Mouse (Mus musculus) heart, embryonic 12.5 days (tissue): ENCODE measurements at regions not wholly inside any gene's neighbourhood (a gene's known extent, or its start where the extent isn't known, plus 50 kb on each side); places are given as distances from the start of the nearest gene placed in this dataset.

Experiments
- ATAC-seq: fragments of 200-750 bp; cut with Nextera tagmentation; 2 replicates; pipeline ENCODE4 v1.8.0; 2017; ENCODE audit warnings: moderate TSS enrichment, moderate library complexity; ENCODE audit not compliant: insufficient number of reproducible peaks, low FRiP score
- H3K27ac ChIP-seq: fragments of 300-500 bp; sonication (generic); 2 replicates; pipeline ENCODE4 v1.5.1; 2016; ENCODE audit warnings: mild to moderate bottlenecking, moderate library complexity; ENCODE audit not compliant: poor library complexity, severe bottlenecking
- H3K27me3 ChIP-seq: fragments of 300-500 bp; sonication (generic); replicated peaks from 2 replicates; pipeline ENCODE4 v1.6.1; 2016; ENCODE audit warnings: mild to moderate bottlenecking, moderate library complexity
- H3K36me3 ChIP-seq: fragments of 300-500 bp; sonication (generic); 2 replicates; pipeline ENCODE4 v1.6.1; 2016; ENCODE audit warnings: mild to moderate bottlenecking, moderate library complexity
- H3K4me1 ChIP-seq: fragments of 300-500 bp; sonication (generic); replicated peaks from 2 replicates; pipeline ENCODE4 v1.6.1; 2016; ENCODE audit warnings: mild to moderate bottlenecking
- H3K4me2 ChIP-seq: fragments of 300-500 bp; sonication (generic); 2 replicates; pipeline ENCODE4 v1.6.1; 2016; ENCODE audit warnings: mild to moderate bottlenecking, moderate library complexity
- H3K4me3 ChIP-seq: fragments of 300-500 bp; sonication (generic); 2 replicates; pipeline ENCODE4 v1.5.1; 2016; ENCODE audit warnings: mild to moderate bottlenecking
- H3K9ac ChIP-seq: fragments of 300-500 bp; sonication (generic); 2 replicates; pipeline ENCODE4 v1.6.1; 2016; ENCODE audit warnings: mild to moderate bottlenecking, moderate library complexity
- H3K9me3 ChIP-seq: fragments of 300-500 bp; sonication (generic); replicated peaks from 2 replicates; pipeline ENCODE4 v1.6.1; 2016; ENCODE audit warnings: mild to moderate bottlenecking, moderate library complexity
- WGBS: fragments of 180-500 bp; shearing (Covaris S2); methylation state at CpG from one replicate; pipeline ENCODE4 v1.1.7; 2016; 5-methylcytosine and 5-hydroxymethylcytosine counted together

- Histone ChIP-seq H3K36me3 (no peaks in the 10 kb centered on the region), H3K27me3 (no peaks in the 10 kb centered on the region), H3K4me1 (no peaks in the 10 kb centered on the region), H3K9ac (no peak overlapping the region), H3K4me3 (no peak overlapping the region), H3K4me2 (no peak overlapping the region), H3K9me3 (no peaks in the 10 kb centered on the region), H3K27ac (no peak overlapping the region)
- 75% methylated on average over 6 of the region's 6 CpGs for WGBS
- no peak for ATAC-seq
Observed at GRCm38 (mm10) chr3:40189529-40189928, 341.6 kb upstream of the Intu start.

GRCm38 (mm10) chr3:40190024-40190423, 341.1 kb upstream of the Intu start:
- Histone ChIP-seq H3K36me3 (no peaks in the 10 kb centered on the region), H3K4me3 (no peak overlapping the region), H3K27ac (no peak overlapping the region), H3K27me3 (no peaks in the 10 kb centered on the region), H3K9ac (no peak overlapping the region), H3K4me2 (no peak overlapping the region), H3K9me3 (no peaks in the 10 kb centered on the region), H3K4me1 (no peaks in the 10 kb centered on the region)
- ATAC-seq = no peak
- 52% methylated on average over 4 of the region's 4 CpGs for WGBS

GRCm38 (mm10) chr3:40200174-40200573, 330.9 kb upstream of the Intu start:
- H3K9me3 ChIP-seq = no peaks in the 10 kb centered on the region
- no peak overlapping the region for H3K9ac ChIP-seq
- ATAC-seq = no peak
- no peak overlapping the region for H3K4me3 ChIP-seq
- WGBS = 80% methylated on average over 4 of the region's 4 CpGs
- no peaks in the 10 kb centered on the region for H3K27me3 ChIP-seq
- H3K4me2 ChIP-seq = no peak overlapping the region
- H3K4me1 ChIP-seq = no peaks in the 10 kb centered on the region
- H3K27ac ChIP-seq = no peak overlapping the region
- no peaks in the 10 kb centered on the region for H3K36me3 ChIP-seq

- no peak for ATAC-seq
- WGBS = 77% methylated on average over 4 of the region's 4 CpGs
- no peak overlapping the region for H3K4me3 ChIP-seq
Observed at GRCm38 (mm10) chr3:40206326-40206725, 324.8 kb upstream of the Intu start.

GRCm38 (mm10) chr3:40211793-40212192, 319.3 kb upstream of the Intu start:
- H3K4me3 ChIP-seq = no peak overlapping the region
- no peaks in the 10 kb centered on the region for H3K9me3 ChIP-seq
- no peak overlapping the region for H3K27ac ChIP-seq
- no peak for ATAC-seq
- no peaks in the 10 kb centered on the region for H3K27me3 ChIP-seq
- no peak overlapping the region for H3K9ac ChIP-seq
- H3K36me3 ChIP-seq = no peaks in the 10 kb centered on the region
- H3K4me1 ChIP-seq = no peaks in the 10 kb centered on the region
- no peak overlapping the region for H3K4me2 ChIP-seq

More at GRCm38 (mm10) chr3:40206326-40206725, 324.8 kb upstream of the Intu start:
- Histone ChIP-seq H3K9me3 (no peaks in the 10 kb centered on the region), H3K9ac (no peak overlapping the region), H3K36me3 (no peaks in the 10 kb centered on the region), H3K4me1 (no peaks in the 10 kb centered on the region), H3K27me3 (no peaks in the 10 kb centered on the region), H3K27ac (no peak overlapping the region), H3K4me2 (no peak overlapping the region)

GRCm38 (mm10) chr3:40226772-40227171, 304.3 kb upstream of the Intu start:
- no peak overlapping the region for H3K9ac ChIP-seq
- 31% methylated on average over 1 of the region's 1 CpGs for WGBS
- no peak for ATAC-seq

GRCm38 (mm10) chr3:40243499-40244101, 287.5 kb upstream of the Intu start:
- H3K9ac ChIP-seq = no peak overlapping the region
- WGBS = 85% methylated on average over 4 of the region's 4 CpGs
- H3K27me3 ChIP-seq = no peaks in the 10 kb centered on the region
- H3K9me3 ChIP-seq = no peaks in the 10 kb centered on the region
- ATAC-seq = no peak
- H3K4me1 ChIP-seq = no peaks in the 10 kb centered on the region
- no peak overlapping the region for H3K27ac ChIP-seq
- H3K4me2 ChIP-seq = no peak overlapping the region
- H3K36me3 ChIP-seq = no peaks in the 10 kb centered on the region
- no peak overlapping the region for H3K4me3 ChIP-seq

More at GRCm38 (mm10) chr3:40226772-40227171, 304.3 kb upstream of the Intu start:
- no peaks in the 10 kb centered on the region for H3K9me3 ChIP-seq
- no peak overlapping the region for H3K4me2 ChIP-seq
- no peaks in the 10 kb centered on the region for H3K4me1 ChIP-seq
- H3K36me3 ChIP-seq = no peaks in the 10 kb centered on the region
- H3K27ac ChIP-seq = no peak overlapping the region
- no peaks in the 10 kb centered on the region for H3K27me3 ChIP-seq
- no peak overlapping the region for H3K4me3 ChIP-seq

GRCm38 (mm10) chr3:40254376-40254775, 276.7 kb upstream of the Intu start:
- H3K27me3 ChIP-seq = no peaks in the 10 kb centered on the region
- no peak overlapping the region for H3K27ac ChIP-seq
- no peak for ATAC-seq
- 0 out of 2 replicates have a peak, but pooled peaks cover 3% of the 10 kb centered on the region for H3K4me1 ChIP-seq
- no peaks in the 10 kb centered on the region for H3K9me3 ChIP-seq
- H3K9ac ChIP-seq = no peak overlapping the region
- WGBS = 46% methylated on average over 5 of the region's 5 CpGs
- H3K4me3 ChIP-seq = no peak overlapping the region
- H3K36me3 ChIP-seq = no peaks in the 10 kb centered on the region
- no peak overlapping the region for H3K4me2 ChIP-seq

GRCm38 (mm10) chr3:40262536-40262935, 268.6 kb upstream of the Intu start:
- H3K36me3 ChIP-seq = no peaks in the 10 kb centered on the region
- H3K4me2 ChIP-seq = no peak overlapping the region
- H3K27ac ChIP-seq = no peak overlapping the region
- H3K9ac ChIP-seq = no peak overlapping the region
- H3K9me3 ChIP-seq = no peaks in the 10 kb centered on the region
- H3K4me3 ChIP-seq = no peak overlapping the region
- no peaks in the 10 kb centered on the region for H3K27me3 ChIP-seq
- H3K4me1 ChIP-seq = no peaks in the 10 kb centered on the region
- ATAC-seq = no peak
- 67% methylated on average over 7 of the region's 7 CpGs for WGBS

GRCm38 (mm10) chr3:40267514-40267913, 263.6 kb upstream of the Intu start:
- WGBS = 77% methylated on average over 1 of the region's 1 CpGs
- H3K36me3 ChIP-seq = no peaks in the 10 kb centered on the region
- no peak overlapping the region for H3K4me3 ChIP-seq

GRCm38 (mm10) chr3:40282926-40283325, 248.2 kb upstream of the Intu start:
- H3K36me3 ChIP-seq = no peaks in the 10 kb centered on the region
- no peak overlapping the region for H3K4me2 ChIP-seq
- WGBS = 76% methylated on average over 1 of the region's 1 CpGs
- no peak for ATAC-seq
- H3K9me3 ChIP-seq = no peaks in the 10 kb centered on the region
- H3K4me3 ChIP-seq = no peak overlapping the region
- H3K27me3 ChIP-seq = no peaks in the 10 kb centered on the region
- H3K27ac ChIP-seq = no peak overlapping the region
- no peaks in the 10 kb centered on the region; the same call in 1 of the 2 replicates for H3K4me1 ChIP-seq
- H3K9ac ChIP-seq = no peak overlapping the region

More at GRCm38 (mm10) chr3:40267514-40267913, 263.6 kb upstream of the Intu start:
- no peaks in the 10 kb centered on the region for H3K27me3 ChIP-seq
- no peak overlapping the region for H3K27ac ChIP-seq
- no peak for ATAC-seq
- no peak overlapping the region for H3K4me2 ChIP-seq
- H3K4me1 ChIP-seq = no peaks in the 10 kb centered on the region
- H3K9ac ChIP-seq = no peak overlapping the region
- H3K9me3 ChIP-seq = no peaks in the 10 kb centered on the region
